Mouse (Mus musculus): ENCODE data around the gene Pigr. TPM values are rescaled to one million over a fixed set of nuclear protein-coding genes. Genes with fewer than 3 reads are reported as not detected.

Gene Pigr
- polyA plus RNA-seq, 1 experiment from 2014 or later, result not detected

DNA sequence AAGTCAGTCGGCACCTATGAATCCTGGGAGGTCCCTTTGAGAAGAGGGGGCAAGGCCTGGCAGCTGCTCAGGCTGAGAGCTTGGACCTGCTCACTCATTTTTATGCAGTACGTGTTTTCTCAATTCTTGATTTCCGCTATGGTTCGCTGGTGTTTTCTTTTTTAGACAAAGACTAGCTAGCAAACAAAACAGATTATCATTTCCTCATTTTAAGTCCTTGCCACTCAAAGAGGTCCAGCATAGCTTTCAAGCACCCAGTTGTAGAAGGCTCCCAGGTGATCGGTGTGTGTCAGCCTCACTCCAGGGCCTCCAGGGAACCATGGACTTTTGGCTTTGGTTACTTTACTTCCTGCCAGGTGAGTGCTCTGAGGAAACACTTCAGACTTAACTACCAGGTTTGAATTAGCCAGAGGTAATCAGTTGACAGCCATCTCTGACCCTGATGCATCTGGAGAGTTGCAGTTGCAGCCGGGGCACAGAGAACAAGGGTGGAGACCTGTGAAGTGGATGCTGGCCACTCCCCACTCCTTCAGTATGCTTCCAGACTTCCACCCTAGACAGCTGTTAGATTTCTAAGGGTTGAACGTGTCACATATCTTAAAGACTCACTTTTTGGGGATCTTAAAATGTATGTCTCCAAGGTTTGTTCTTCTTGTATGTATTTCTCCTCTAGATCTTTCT, 39.2 kb downstream of the Pigr start, which contains the start of gene Fcmr:
Gene Fcmr, plus strand, starts transcription at position 129 of the 681 bp plus-strand sequence.
- no peak within 1 kb of the TSS for H3K9ac ChIP-seq
- H3K9me3 ChIP-seq, result no peaks in the 10 kb centered on the region
- WGBS, result 87% methylated on average over 7 of the region's 7 CpGs
- no peak for ATAC-seq (ENCODE audit: low read depth)
- H3K27ac ChIP-seq (replicated peaks), result no peak within 1 kb of the TSS
- no peak within 1 kb of the TSS for H3K4me3 ChIP-seq
- H3K27me3 ChIP-seq, result no peaks in the 10 kb centered on the region
- H3K4me1 ChIP-seq (replicated peaks), result no peaks in the 10 kb centered on the region
- no peak within 1 kb of the TSS for H3K4me2 ChIP-seq
- no peaks in the 10 kb centered on the region for H3K36me3 ChIP-seq

DNA sequence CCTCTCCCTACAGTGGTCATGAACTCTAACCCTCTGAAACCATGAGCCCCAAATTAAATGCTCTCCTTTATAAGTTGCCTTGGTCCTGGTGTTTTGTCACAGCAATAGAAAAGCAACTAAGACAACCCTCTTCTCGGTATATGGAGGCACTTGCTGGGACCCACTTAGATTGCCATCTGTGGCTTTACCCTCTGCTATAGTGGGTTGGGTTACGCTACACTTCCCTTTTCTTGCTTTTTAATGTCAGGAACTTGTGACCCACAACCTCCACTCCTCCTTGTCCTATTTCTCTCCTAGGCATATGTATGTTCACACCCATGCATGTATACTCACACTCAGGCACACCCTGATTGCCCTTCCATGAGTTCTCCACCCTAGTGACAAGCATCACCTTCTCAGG, 46.4 kb downstream of the Pigr start:
- no peak overlapping the region for H3K9ac ChIP-seq
- no peaks in the 10 kb centered on the region for H3K36me3 ChIP-seq
- WGBS, result 94% methylated on average over 2 of the region's 2 CpGs
- H3K4me1 ChIP-seq (replicated peaks), result peaks cover 3% of the 10 kb centered on the region; the same call in 1 of the 2 replicates
- H3K9me3 ChIP-seq, result no peaks in the 10 kb centered on the region
- ATAC-seq (ENCODE audit: low read depth), result no peak
- H3K27ac ChIP-seq (replicated peaks), result no peak overlapping the region
- H3K27me3 ChIP-seq, result peaks cover 9% of the 10 kb centered on the region
- H3K4me2 ChIP-seq, result no peak overlapping the region
- no peak overlapping the region for H3K4me3 ChIP-seq

DNA sequence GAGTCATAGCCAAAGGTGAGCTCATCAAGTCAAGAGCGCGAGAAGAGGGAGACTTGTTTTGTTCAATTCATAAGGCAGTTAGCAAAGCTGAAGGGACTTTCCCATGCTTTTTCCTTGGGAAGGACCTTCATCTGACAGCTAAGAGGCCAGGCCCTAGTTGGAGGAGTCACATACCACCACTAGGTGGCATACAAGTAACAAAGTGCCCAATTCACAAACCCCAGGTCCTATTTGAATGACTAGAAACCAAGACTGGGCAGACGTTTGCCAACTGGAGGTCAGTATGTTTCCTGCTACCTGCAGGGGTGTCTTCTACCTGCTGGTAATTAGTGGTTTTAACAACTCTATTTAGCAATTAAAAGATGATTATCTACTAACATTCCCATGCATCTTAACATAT, 48.7 kb downstream of the Pigr start:
- no peak overlapping the region for H3K27ac ChIP-seq (replicated peaks)
- ATAC-seq (ENCODE audit: low read depth), result no peak
- WGBS, result 38% methylated on average over 3 of the region's 3 CpGs

DNA sequence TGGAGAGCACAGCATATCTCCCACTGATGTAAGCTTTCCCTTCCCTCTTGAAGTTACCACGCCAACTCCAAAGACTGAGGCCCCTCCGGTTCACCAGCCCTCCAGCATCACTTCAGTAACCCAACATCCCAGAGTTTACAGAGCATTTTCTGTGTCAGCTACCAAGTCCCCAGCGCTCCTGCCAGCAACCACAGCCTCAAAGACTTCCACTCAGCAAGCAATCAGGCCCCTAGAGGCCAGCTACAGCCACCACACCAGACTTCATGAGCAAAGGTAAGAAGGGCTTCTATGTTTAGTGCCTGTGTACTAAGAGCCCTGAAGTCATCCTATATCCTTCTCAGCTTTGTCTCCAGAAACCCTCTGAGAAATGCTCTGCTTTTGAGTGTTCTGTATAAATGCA, 49.4 kb downstream of the Pigr start:
- no peak overlapping the region for H3K4me2 ChIP-seq
- no peaks in the 10 kb centered on the region for H3K9me3 ChIP-seq
- H3K4me1 ChIP-seq (replicated peaks), result peaks cover 8% of the 10 kb centered on the region; the same call in 1 of the 2 replicates
- no peak overlapping the region for H3K4me3 ChIP-seq
- no peak overlapping the region for H3K27ac ChIP-seq (replicated peaks)
- ATAC-seq (ENCODE audit: low read depth), result no peak
- peaks cover 36% of the 10 kb centered on the region for H3K27me3 ChIP-seq
- no peak overlapping the region for H3K9ac ChIP-seq
- 69% methylated on average over 3 of the region's 3 CpGs for WGBS
- H3K36me3 ChIP-seq, result no peaks in the 10 kb centered on the region

More for the DNA sequence above, 48.7 kb downstream of the Pigr start:
- H3K9ac ChIP-seq, result no peak overlapping the region
- no peaks in the 10 kb centered on the region for H3K9me3 ChIP-seq
- H3K27me3 ChIP-seq, result peaks cover 29% of the 10 kb centered on the region
- H3K4me1 ChIP-seq (replicated peaks), result peaks cover 8% of the 10 kb centered on the region; the same call in 1 of the 2 replicates
- H3K4me2 ChIP-seq, result no peak overlapping the region
- H3K36me3 ChIP-seq, result no peaks in the 10 kb centered on the region
- H3K4me3 ChIP-seq, result no peak overlapping the region

DNA sequence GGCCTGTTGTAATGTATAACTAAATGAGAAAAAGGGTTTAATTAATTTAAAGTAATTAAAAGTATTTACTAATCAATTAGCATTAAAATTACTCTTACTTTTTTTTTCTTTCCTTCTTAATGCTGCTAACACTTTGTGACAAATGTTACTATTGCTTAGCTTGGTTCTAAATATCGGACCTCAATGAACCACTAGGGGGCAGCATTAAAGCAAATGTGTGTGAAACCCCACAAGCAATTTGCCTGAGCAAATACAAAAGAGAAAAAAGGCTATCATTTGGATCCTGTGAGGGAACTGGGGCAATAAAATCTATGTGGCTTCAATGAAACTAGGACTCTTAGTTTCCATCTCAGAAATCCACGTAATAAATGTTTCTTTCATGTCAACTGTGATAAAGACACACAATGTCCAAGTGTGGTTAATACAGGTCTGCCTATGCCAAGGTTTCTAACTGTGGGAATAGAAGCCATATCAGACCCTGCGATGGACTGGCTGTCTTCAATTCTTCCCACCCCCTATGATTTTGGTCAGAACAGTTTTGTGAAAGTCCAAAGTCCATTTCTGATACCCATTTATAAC, 50.5 kb downstream of the Pigr start:
- no peaks in the 10 kb centered on the region for H3K36me3 ChIP-seq
- no peak overlapping the region for H3K9ac ChIP-seq
- no peaks in the 10 kb centered on the region for H3K9me3 ChIP-seq
- ATAC-seq (ENCODE audit: low read depth), result no peak
- no peak overlapping the region for H3K4me2 ChIP-seq
- peaks cover 36% of the 10 kb centered on the region for H3K27me3 ChIP-seq
- 24% methylated on average over 3 of the region's 3 CpGs for WGBS
- peaks cover 8% of the 10 kb centered on the region; the same call in 1 of the 2 replicates for H3K4me1 ChIP-seq (replicated peaks)
- no peak overlapping the region for H3K4me3 ChIP-seq
- no peak overlapping the region for H3K27ac ChIP-seq (replicated peaks)

DNA sequence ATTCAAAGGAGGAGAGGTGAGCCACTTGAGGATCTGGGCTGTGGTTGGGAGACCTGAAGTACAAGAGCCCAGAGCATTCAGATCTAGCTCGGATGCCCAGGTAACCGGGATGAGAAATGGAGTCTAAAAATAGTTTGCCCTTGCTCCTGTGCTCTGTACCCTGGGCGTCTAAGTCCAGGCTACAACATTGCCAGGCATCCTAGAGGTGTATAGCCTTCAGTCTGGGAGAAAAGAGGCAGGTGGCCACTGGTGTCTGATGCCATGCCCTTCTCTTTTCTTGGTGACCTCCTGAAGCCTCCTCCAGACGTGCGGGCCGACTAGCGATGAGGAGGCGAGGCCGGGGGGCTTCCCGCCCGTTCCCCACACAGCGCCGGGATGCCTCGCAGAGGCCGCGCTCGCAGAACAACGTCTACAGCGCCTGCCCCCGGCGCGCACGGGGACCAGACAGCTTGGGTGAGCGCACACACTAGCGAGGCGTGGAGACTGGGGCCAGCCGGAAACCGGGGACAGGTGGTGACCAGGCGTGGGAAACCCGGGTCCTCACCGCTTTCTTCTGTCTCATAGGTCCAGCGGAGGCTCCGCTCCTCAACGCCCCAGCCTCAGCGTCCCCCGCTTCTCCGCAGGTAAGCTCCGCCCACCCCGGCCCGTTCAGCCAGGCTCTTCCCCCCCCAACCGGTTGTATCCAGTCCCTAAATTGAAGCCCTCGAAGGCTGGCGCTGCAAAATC, 51.6 kb downstream of the Pigr start:
- H3K27me3 ChIP-seq, result peaks cover 36% of the 10 kb centered on the region
- peak overlapping the region; percentile 75 for H3K4me2 ChIP-seq
- peak overlapping the region; percentile 73 for H3K9ac ChIP-seq
- no peaks in the 10 kb centered on the region for H3K36me3 ChIP-seq
- no peaks in the 10 kb centered on the region for H3K9me3 ChIP-seq
- ATAC-seq (ENCODE audit: low read depth), result peak; percentile 86
- H3K4me1 ChIP-seq (replicated peaks), result peaks cover 8% of the 10 kb centered on the region; the same call in 1 of the 2 replicates
- H3K4me3 ChIP-seq, result peak overlapping the region; percentile 47
- no peak overlapping the region for H3K27ac ChIP-seq (replicated peaks)
- WGBS, result 3% methylated on average over 43 of the region's 43 CpGs

DNA sequence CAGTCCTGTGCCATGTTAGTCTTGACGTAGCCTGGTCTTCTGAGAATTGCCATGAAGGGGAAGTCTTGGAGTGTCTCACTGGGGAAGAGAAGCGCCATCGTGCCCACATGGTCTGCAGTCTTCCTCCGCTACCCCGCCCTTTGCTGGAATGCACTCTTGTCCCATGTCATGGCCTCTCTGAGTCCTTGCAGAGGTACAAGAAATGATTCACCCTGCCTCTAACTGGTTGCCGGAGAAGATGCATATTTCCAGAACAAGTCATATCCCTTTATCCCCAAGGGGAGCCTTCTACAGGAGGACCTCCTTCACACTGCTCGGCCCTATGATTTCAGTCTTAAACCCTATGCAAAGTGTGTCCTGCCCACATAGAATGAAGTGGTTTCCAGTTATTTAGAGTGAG, 53.4 kb downstream of the Pigr start:
- no peak overlapping the region for H3K4me3 ChIP-seq
- H3K9me3 ChIP-seq, result no peaks in the 10 kb centered on the region
- peaks cover 8% of the 10 kb centered on the region; the same call in 1 of the 2 replicates for H3K4me1 ChIP-seq (replicated peaks)
- no peak overlapping the region for H3K9ac ChIP-seq
- no peak overlapping the region for H3K27ac ChIP-seq (replicated peaks)
- no peak overlapping the region for H3K4me2 ChIP-seq
- H3K27me3 ChIP-seq, result peaks cover 36% of the 10 kb centered on the region
- WGBS, result 94% methylated on average over 7 of the region's 7 CpGs
- H3K36me3 ChIP-seq, result no peaks in the 10 kb centered on the region
- ATAC-seq (ENCODE audit: low read depth), result no peak

DNA sequence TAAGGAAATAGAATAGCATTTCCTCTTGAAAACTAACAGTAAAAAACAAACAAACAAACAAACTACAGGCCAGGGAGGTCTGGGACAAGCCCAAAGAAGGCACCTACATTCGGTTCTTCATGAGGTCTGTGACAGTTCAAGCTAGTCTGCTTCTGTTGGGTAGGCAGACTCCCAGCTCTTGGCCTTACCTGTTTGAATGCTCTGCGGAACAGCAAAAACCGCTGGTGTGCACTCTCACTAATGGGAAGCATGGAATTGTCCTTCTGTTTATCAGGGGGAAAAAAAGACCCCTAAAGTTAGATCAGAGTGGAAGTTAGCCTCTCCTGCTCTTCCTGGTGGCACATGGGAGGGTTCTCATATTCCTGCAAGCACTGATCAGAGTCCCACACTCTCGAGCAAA, 56.7 kb downstream of the Pigr start:
- H3K4me1 ChIP-seq (replicated peaks), result peaks cover 3% of the 10 kb centered on the region; the same call in 1 of the 2 replicates
- ATAC-seq (ENCODE audit: low read depth), result no peak
- no peaks in the 10 kb centered on the region for H3K36me3 ChIP-seq
- no peak overlapping the region for H3K9ac ChIP-seq
- no peak overlapping the region for H3K4me2 ChIP-seq
- peaks cover 25% of the 10 kb centered on the region for H3K27me3 ChIP-seq
- 89% methylated on average over 4 of the region's 4 CpGs for WGBS
- H3K9me3 ChIP-seq, result no peaks in the 10 kb centered on the region
- no peak overlapping the region for H3K4me3 ChIP-seq
- H3K27ac ChIP-seq (replicated peaks), result no peak overlapping the region

DNA sequence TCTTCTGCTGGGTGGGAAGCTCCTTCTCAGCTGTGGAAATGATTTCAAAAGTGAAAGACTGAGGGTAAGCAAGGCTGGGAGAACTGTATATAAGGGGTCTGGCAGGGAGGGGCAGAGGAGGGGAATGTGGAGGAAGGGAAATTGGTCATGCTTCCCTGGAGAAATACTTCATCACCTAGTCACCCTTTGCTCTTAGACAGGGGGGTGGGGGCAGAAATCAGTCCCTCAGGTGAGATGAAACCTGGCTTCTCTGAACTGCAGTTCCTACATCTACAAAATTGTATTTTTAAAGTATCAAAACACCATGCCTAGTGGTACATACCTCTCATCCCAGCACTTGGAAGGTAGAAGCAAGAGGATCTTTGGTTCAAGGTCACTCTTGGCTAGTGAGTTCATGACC, 60.9 kb downstream of the Pigr start, which contains the start of gene Il24:
Gene Il24, minus strand, starts transcription at position 101 of the 400 bp plus-strand sequence.
- H3K4me1 ChIP-seq (replicated peaks), result no peaks in the 10 kb centered on the region
- no peak within 1 kb of the TSS for H3K9ac ChIP-seq
- H3K4me2 ChIP-seq, result no peak within 1 kb of the TSS
- no peaks in the 10 kb centered on the region for H3K9me3 ChIP-seq
- H3K36me3 ChIP-seq, result no peaks in the 10 kb centered on the region
- ATAC-seq (ENCODE audit: low read depth), result no peak
- H3K27ac ChIP-seq (replicated peaks), result no peak within 1 kb of the TSS
- H3K4me3 ChIP-seq, result no peak within 1 kb of the TSS
- no peaks in the 10 kb centered on the region for H3K27me3 ChIP-seq

DNA sequence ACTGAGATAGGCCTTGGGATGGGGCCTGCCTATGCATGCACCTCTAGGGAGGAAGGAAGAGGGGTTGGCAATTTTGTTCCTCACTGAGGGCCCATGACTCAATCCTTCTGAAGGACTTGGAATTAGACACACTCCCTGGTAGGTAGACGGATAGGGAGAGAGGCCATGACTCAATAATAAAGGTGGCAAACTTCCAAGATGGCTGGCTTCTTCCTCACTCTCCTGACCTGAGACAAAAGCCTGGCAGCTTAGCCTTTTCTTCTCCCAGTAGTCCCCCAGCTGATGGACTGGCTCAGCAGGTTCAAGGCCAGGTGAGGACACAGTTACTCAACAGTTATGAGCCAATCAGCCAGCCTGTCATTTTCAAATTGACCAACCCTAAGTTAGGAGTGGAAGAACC, 66.0 kb downstream of the Pigr start:
- Histone ChIP-seq H3K4me2 (no peak overlapping the region), H3K27me3 (no peaks in the 10 kb centered on the region), H3K27ac (replicated peaks) (no peak overlapping the region), H3K9me3 (no peaks in the 10 kb centered on the region), H3K36me3 (no peaks in the 10 kb centered on the region), H3K9ac (no peak overlapping the region), H3K4me3 (no peak overlapping the region), H3K4me1 (replicated peaks) (no peaks in the 10 kb centered on the region)
- no peak for ATAC-seq (ENCODE audit: low read depth)
- 79% methylated on average over 1 of the region's 1 CpGs for WGBS

DNA sequence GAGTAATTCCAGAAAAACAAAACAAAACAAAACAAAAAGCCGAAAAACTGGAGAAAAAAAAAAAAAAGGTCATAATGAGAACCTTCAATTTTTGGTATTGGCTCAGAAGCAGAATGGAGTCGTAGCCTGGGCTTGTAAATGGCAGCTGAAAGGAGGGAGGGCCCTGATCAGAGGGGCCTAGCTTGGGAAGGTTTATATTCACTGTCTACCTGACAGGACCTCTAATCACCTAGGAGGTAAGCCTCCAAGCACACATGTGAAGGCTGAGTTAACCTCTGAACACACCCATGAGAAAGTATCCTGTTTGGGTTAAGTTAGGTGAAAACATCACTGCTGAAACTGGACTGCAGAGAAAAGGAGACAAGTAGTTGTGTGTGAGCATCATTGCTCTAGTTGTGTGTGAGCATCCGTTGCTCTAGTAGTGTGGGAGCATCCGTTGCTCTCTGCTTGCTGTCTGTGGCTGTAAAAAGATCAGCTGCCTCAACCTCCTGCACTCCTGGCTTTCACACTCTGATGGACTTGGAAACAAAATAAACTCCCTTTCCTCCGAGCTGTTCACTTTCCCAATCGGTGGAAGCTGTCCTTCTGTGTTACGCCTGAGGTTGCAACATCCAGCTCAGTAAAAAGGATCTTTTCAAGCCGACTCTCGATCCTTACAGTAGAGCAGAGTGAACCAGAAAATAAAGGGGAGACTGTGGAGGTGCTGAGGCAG, 67.0 kb downstream of the Pigr start:
- Histone ChIP-seq H3K27me3 (no peaks in the 10 kb centered on the region), H3K4me1 (replicated peaks) (no peaks in the 10 kb centered on the region), H3K9ac (no peak overlapping the region), H3K4me3 (no peak overlapping the region), H3K36me3 (no peaks in the 10 kb centered on the region), H3K27ac (replicated peaks) (no peak overlapping the region), H3K9me3 (no peaks in the 10 kb centered on the region), H3K4me2 (no peak overlapping the region)
- 80% methylated on average over 9 of the region's 9 CpGs for WGBS
- ATAC-seq (ENCODE audit: low read depth), result no peak

DNA sequence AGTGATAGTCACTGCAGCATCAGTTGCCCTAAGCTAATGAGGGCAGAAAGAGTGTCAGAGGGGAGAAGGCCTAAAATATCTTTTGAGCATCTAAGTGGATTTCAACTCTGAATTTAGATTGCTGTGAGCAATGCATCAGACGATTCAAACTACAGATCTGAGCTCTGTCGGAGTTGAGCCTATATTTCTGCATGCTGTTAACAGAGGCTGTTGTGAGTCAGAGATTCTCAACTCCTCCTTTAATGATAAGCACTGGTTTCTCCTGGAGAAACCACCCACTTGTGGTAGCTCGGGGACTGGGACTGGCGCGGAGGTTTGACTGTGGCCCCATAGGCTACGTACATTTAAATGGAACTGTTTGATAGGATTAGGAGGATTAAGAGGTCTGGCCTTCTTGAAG, 68.0 kb downstream of the Pigr start:
- Histone ChIP-seq H3K4me1 (replicated peaks) (no peaks in the 10 kb centered on the region), H3K9me3 (no peaks in the 10 kb centered on the region), H3K27me3 (no peaks in the 10 kb centered on the region), H3K27ac (replicated peaks) (no peak overlapping the region), H3K4me2 (no peak overlapping the region), H3K4me3 (no peak overlapping the region), H3K36me3 (no peaks in the 10 kb centered on the region), H3K9ac (no peak overlapping the region)
- 75% methylated on average over 6 of the region's 6 CpGs for WGBS
- no peak for ATAC-seq (ENCODE audit: low read depth)

All from neural tube, embryonic 13.5 days (tissue).